Mouse (Mus musculus): ENCODE data around the gene Oas1a. TPM values are rescaled to one million over a fixed set of nuclear protein-coding genes. Genes with fewer than 3 reads are reported as not detected.
A peak's percentile ranks its signal among the peaks of the same experiment; 100 is the strongest.

Oas1a gene
- polyA plus RNA-seq, 1 experiment from 2014 or later, result 0.57 TPM

DNA sequence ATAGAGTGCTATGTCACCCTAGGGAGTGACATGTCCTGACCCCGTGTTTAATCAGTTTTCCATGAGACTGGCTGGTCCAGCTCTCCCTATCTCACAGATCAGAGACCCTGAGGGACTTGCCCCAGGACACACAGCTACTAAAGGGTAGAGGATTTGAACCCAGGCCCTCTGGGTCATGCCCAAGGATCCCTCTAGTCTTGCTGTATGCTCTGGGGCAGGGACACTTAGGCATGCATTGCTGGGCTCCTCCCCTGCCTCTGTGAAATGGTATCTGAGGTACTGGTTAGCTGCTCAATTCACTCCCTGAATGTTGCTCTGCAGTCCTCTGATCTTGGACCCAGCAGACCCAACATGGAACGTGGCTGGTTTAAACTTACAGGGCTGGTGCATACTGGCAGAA lies 35.9 kb downstream of the Oas1a start:
- DNase-seq (ENCODE audit: low spot score) (no peak), ATAC-seq (ENCODE audit: insufficient number of reproducible peaks, low FRiP score, low TSS enrichment, low read depth) (no peak)
- no peak overlapping the region for H3K27ac ChIP-seq (replicated peaks; ENCODE audit: low read depth, low read length)
- H3K4me3 ChIP-seq (ENCODE audit: low read depth, low read length), result no peak overlapping the region
- no peak overlapping the region for H3K9ac ChIP-seq (ENCODE audit: low read length)
- no peak overlapping the region for H3K4me2 ChIP-seq (ENCODE audit: low read depth, severe bottlenecking)
- no peaks in the 10 kb centered on the region for H3K9me3 ChIP-seq (ENCODE audit: control insufficient read depth, low read length)
- no peaks in the 10 kb centered on the region for H3K4me1 ChIP-seq (ENCODE audit: control insufficient read depth, insufficient read depth, low read length)
- no peaks in the 10 kb centered on the region for H3K36me3 ChIP-seq (ENCODE audit: control insufficient read depth, insufficient read depth, low read length)
- WGBS, result 47% methylated on average over 2 of the region's 2 CpGs
- H3K27me3 ChIP-seq (ENCODE audit: control insufficient read depth, insufficient read depth, low read length), result no peaks in the 10 kb centered on the region

DNA sequence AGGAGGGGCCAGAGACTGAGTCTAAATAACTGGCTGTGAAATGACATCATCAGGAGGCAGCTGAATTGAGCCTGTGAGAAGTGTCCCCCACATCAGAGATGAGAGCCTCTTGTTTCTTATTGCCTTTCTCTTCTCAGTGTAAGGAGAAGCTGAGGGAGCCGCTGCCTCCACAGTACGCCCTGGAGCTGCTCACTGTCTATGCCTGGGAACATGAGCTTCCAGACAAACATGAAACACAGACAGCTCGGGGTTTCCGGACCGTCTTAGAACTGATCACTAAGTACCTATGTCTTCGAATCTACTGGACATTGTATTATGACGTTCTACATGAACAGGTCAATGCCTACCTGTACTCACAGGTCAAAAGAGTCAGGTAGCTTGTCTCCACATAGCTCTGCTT lies 36.5 kb downstream of the Oas1a start:
- Histone ChIP-seq H3K4me2 (ENCODE audit: low read depth, severe bottlenecking) (no peak overlapping the region), H3K9me3 (ENCODE audit: control insufficient read depth, low read length) (no peaks in the 10 kb centered on the region), H3K9ac (ENCODE audit: low read length) (no peak overlapping the region), H3K36me3 (ENCODE audit: control insufficient read depth, insufficient read depth, low read length) (no peaks in the 10 kb centered on the region), H3K27ac (replicated peaks; ENCODE audit: low read depth, low read length) (no peak overlapping the region), H3K4me3 (ENCODE audit: low read depth, low read length) (no peak overlapping the region), H3K27me3 (ENCODE audit: control insufficient read depth, insufficient read depth, low read length) (no peaks in the 10 kb centered on the region), H3K4me1 (ENCODE audit: control insufficient read depth, insufficient read depth, low read length) (no peaks in the 10 kb centered on the region)
- ATAC-seq (ENCODE audit: insufficient number of reproducible peaks, low FRiP score, low TSS enrichment, low read depth), result no peak
- WGBS, result 84% methylated on average over 7 of the region's 7 CpGs
- DNase-seq (ENCODE audit: low spot score), result no peak

DNA sequence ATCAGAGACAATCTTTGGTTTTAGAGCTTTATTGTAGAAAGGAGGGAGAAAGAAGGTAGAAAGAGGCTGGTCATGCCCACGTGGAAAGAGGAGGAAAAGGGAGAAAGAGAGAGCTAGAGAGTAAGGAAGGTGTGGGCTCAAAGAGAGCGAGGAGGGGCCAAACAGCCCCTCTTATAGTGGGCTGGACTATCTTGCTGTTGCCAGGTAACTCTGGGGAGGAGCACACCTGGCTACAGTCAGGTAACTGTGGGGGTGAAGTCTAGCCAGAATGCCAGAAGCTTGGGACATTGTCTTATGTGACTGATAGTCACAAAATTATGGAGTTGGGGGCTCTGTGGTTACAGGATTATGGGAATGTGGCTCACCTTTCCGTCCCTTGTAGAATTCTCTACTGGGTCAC lies 37.2 kb downstream of the Oas1a start:
- 74% methylated on average over 3 of the region's 3 CpGs for WGBS
- Histone ChIP-seq H3K27ac (replicated peaks; ENCODE audit: low read depth, low read length) (no peak overlapping the region), H3K4me1 (ENCODE audit: control insufficient read depth, insufficient read depth, low read length) (no peaks in the 10 kb centered on the region), H3K36me3 (ENCODE audit: control insufficient read depth, insufficient read depth, low read length) (no peaks in the 10 kb centered on the region), H3K4me2 (ENCODE audit: low read depth, severe bottlenecking) (no peak overlapping the region), H3K4me3 (ENCODE audit: low read depth, low read length) (no peak overlapping the region), H3K9me3 (ENCODE audit: control insufficient read depth, low read length) (no peaks in the 10 kb centered on the region), H3K27me3 (ENCODE audit: control insufficient read depth, insufficient read depth, low read length) (no peaks in the 10 kb centered on the region), H3K9ac (ENCODE audit: low read length) (no peak overlapping the region)
- DNase-seq (ENCODE audit: low spot score) (no peak), ATAC-seq (ENCODE audit: insufficient number of reproducible peaks, low FRiP score, low TSS enrichment, low read depth) (no peak)

DNA sequence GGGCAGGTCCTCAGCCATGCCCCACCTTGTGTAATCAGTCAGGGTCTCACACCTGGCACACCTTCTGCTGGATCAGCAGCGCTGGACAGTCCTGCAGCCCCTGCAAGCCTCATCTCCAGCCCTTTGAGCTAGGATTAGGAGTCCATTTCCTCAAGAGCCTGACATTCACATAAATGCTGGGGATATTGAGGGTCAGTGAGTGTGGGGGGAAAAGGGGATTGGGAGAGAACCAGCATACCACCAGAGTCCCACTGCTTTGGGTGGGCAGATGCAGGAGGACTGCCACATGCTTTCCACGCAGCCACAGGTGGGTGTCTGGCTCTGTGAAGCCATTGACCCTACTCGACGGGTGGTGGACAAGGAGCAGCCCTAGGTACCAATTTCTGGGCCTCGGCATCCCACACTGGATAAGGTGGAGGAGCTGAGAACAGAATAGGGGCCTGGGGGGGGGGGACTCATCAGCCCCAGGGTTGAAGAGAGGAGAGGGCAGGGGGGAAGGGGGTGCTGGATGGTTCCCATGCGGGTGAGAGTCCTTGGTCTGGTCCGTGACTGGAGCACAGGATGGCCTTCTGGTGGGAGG lies 37.8 kb downstream of the Oas1a start:
- Histone ChIP-seq H3K36me3 (ENCODE audit: control insufficient read depth, insufficient read depth, low read length) (no peaks in the 10 kb centered on the region), H3K27me3 (ENCODE audit: control insufficient read depth, insufficient read depth, low read length) (no peaks in the 10 kb centered on the region), H3K27ac (replicated peaks; ENCODE audit: low read depth, low read length) (no peak overlapping the region), H3K4me3 (ENCODE audit: low read depth, low read length) (no peak overlapping the region), H3K9me3 (ENCODE audit: control insufficient read depth, low read length) (no peaks in the 10 kb centered on the region), H3K4me2 (ENCODE audit: low read depth, severe bottlenecking) (no peak overlapping the region), H3K9ac (ENCODE audit: low read length) (no peak overlapping the region), H3K4me1 (ENCODE audit: control insufficient read depth, insufficient read depth, low read length) (no peaks in the 10 kb centered on the region)
- DNase-seq (ENCODE audit: low spot score), result no peak
- 86% methylated on average over 7 of the region's 7 CpGs for WGBS
- no peak for ATAC-seq (ENCODE audit: insufficient number of reproducible peaks, low FRiP score, low TSS enrichment, low read depth)

DNA sequence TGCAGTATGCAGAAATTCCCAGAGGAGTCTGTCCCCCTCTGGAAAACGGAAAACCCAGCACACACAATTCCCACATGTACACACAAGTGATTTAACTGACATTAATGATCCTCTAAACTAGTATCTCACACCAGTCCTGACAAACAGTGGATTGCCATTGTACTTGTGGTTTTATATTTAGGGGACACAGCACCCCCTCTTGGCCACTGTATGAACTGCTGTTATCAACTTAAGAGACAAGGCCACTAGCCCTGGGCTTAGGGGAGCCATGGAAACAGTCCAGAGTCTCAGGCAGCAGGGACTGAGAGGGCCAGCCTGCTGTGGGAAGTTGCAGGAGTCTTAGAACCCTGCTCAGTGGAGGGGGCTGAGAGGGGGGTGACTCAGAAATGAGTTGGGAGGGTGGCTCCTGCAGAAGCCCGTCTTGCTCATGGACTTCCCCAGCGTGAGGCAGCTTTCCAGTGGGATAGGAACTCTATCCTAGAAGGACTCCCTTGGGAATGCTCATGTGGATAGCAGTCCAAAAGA lies 41.9 kb downstream of the Oas1a start:
- WGBS, result 77% methylated on average over 3 of the region's 3 CpGs
- Histone ChIP-seq H3K36me3 (ENCODE audit: control insufficient read depth, insufficient read depth, low read length) (no peaks in the 10 kb centered on the region), H3K4me3 (ENCODE audit: low read depth, low read length) (no peak overlapping the region), H3K4me2 (ENCODE audit: low read depth, severe bottlenecking) (no peak overlapping the region), H3K27me3 (ENCODE audit: control insufficient read depth, insufficient read depth, low read length) (no peaks in the 10 kb centered on the region), H3K4me1 (ENCODE audit: control insufficient read depth, insufficient read depth, low read length) (no peaks in the 10 kb centered on the region), H3K27ac (replicated peaks; ENCODE audit: low read depth, low read length) (no peak overlapping the region), H3K9me3 (ENCODE audit: control insufficient read depth, low read length) (no peaks in the 10 kb centered on the region), H3K9ac (ENCODE audit: low read length) (no peak overlapping the region)
- DNase-seq (ENCODE audit: low spot score), result peak; percentile 41
- no peak for ATAC-seq (ENCODE audit: insufficient number of reproducible peaks, low FRiP score, low TSS enrichment, low read depth)

DNA sequence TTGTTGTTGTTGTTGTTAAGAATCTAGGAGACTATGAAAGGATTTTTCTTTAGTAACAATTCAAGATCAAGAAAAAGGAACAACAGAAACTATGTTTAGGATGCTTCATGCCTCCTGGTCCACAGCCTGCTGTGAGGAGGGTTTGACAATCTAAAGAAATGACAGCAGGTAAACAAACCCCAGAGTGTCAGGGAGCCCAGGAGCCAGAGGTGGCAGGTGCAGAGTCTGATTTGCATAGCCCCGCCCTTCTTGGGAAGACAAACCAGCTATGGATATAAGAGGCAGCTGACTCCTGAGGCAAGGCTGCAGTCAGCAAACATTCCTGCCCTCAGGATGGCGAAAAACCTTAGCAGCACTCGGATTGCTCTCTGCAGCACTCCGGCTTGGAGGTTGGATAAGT lies 46.2 kb downstream of the Oas1a start, which contains the start of gene Oas1h:
Gene Oas1h, plus strand, starts transcription at position 301 of the 400 bp plus-strand sequence.
- no peak for ATAC-seq (ENCODE audit: insufficient number of reproducible peaks, low FRiP score, low TSS enrichment, low read depth)
- 46% methylated on average over 4 of the region's 4 CpGs for WGBS

DNA sequence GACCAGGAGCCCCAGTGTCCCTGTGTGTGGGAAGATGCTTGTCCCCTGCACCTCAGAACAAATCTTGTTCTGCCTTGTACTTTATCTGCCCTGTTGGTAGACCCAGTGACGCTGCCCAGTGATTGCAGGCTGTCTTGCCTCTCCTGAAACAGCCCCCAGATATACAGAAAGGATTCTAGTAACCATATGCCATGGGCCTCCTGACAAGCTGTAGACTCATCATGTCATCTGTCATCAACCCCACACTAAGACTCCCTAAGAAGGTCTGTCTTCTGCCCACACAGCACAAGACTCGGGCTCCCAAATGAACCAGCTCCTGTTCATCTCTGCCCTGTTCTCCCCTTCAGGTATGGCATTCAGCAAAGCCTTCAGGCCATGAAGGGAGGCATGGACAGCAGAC lies 48.1 kb downstream of the Oas1a start:
- no peak overlapping the region for H3K4me2 ChIP-seq (ENCODE audit: low read depth, severe bottlenecking)
- H3K4me1 ChIP-seq (ENCODE audit: control insufficient read depth, insufficient read depth, low read length), result no peaks in the 10 kb centered on the region
- no peak overlapping the region for H3K27ac ChIP-seq (replicated peaks; ENCODE audit: low read depth, low read length)
- DNase-seq (ENCODE audit: low spot score) (no peak), ATAC-seq (ENCODE audit: insufficient number of reproducible peaks, low FRiP score, low TSS enrichment, low read depth) (no peak)
- WGBS, result 78% methylated on average over 2 of the region's 2 CpGs
- peaks cover 2% of the 10 kb centered on the region; the same call in 1 of the 2 replicates for H3K9me3 ChIP-seq (ENCODE audit: control insufficient read depth, low read length)
- H3K9ac ChIP-seq (ENCODE audit: low read length), result no peak overlapping the region
- no peak overlapping the region for H3K4me3 ChIP-seq (ENCODE audit: low read depth, low read length)
- no peaks in the 10 kb centered on the region for H3K27me3 ChIP-seq (ENCODE audit: control insufficient read depth, insufficient read depth, low read length)
- H3K36me3 ChIP-seq (ENCODE audit: control insufficient read depth, insufficient read depth, low read length), result no peaks in the 10 kb centered on the region

More for the DNA sequence above, 46.2 kb downstream of the Oas1a start, which contains the start of gene Oas1h:
- Histone ChIP-seq H3K4me1 (ENCODE audit: control insufficient read depth, insufficient read depth, low read length) (no peaks in the 10 kb centered on the region), H3K9me3 (ENCODE audit: control insufficient read depth, low read length) (no peaks in the 10 kb centered on the region), H3K4me2 (ENCODE audit: low read depth, severe bottlenecking) (no peak within 1 kb of the TSS), H3K27ac (replicated peaks; ENCODE audit: low read depth, low read length) (no peak within 1 kb of the TSS), H3K4me3 (ENCODE audit: low read depth, low read length) (no peak within 1 kb of the TSS), H3K9ac (ENCODE audit: low read length) (no peak within 1 kb of the TSS), H3K36me3 (ENCODE audit: control insufficient read depth, insufficient read depth, low read length) (no peaks in the 10 kb centered on the region), H3K27me3 (ENCODE audit: control insufficient read depth, insufficient read depth, low read length) (no peaks in the 10 kb centered on the region)
- DNase-seq (ENCODE audit: low spot score), result no peak

DNA sequence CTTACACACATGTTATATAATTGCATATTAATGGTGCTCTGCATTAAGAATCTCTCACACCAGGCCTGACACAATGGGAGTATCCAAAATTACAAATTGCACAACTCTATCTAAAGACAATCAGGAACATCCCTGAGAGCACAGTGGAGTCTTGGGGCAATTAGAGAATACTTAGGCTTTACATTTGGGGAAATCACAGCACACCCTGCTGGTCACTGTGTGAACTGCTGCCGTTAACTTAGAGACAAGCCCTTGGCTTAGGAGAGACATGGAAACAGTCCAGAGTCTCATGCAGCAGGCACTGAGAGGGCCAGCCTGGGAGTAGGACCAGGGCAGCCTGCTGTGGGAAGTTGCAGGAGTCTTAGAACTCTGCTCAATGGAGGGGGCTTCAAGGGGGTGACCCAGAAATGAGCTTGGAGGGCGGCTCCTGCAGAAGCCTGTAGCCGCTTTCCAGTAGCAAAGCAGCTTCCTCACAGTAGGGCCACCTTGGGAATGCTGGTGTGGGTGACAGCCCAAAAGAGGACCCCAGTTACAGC lies 57.7 kb downstream of the Oas1a start:
- H3K4me2 ChIP-seq (ENCODE audit: low read depth, severe bottlenecking), result no peak overlapping the region
- no peak overlapping the region for H3K4me3 ChIP-seq (ENCODE audit: low read depth, low read length)
- no peaks in the 10 kb centered on the region for H3K36me3 ChIP-seq (ENCODE audit: control insufficient read depth, insufficient read depth, low read length)
- no peaks in the 10 kb centered on the region for H3K27me3 ChIP-seq (ENCODE audit: control insufficient read depth, insufficient read depth, low read length)
- no peak overlapping the region for H3K9ac ChIP-seq (ENCODE audit: low read length)
- ATAC-seq (ENCODE audit: insufficient number of reproducible peaks, low FRiP score, low TSS enrichment, low read depth), result no peak
- 68% methylated on average over 3 of the region's 3 CpGs for WGBS
- no peaks in the 10 kb centered on the region for H3K4me1 ChIP-seq (ENCODE audit: control insufficient read depth, insufficient read depth, low read length)
- H3K27ac ChIP-seq (replicated peaks; ENCODE audit: low read depth, low read length), result no peak overlapping the region
- peaks cover 3% of the 10 kb centered on the region; the same call in 1 of the 2 replicates for H3K9me3 ChIP-seq (ENCODE audit: control insufficient read depth, low read length)
- DNase-seq (ENCODE audit: low spot score), result peak; percentile 56

Data from limb, embryonic 11.5 days (tissue).